Mouse (Mus musculus) MN1 (cell line): Measurements from ENCODE around the gene Mrpl27.
"Not testable (repeated sequence)": the region's sequence is repeated elsewhere in the genome, so short reads cannot be mapped to it uniquely, and the experiment has no call there.

ENCODE experiments used
- DNase-seq: peaks from one replicate; pipeline ENCODE4 v3.0.0-alpha.2; 2016; ENCODE audit warnings: low spot score

The Mrpl27 gene

DNA sequence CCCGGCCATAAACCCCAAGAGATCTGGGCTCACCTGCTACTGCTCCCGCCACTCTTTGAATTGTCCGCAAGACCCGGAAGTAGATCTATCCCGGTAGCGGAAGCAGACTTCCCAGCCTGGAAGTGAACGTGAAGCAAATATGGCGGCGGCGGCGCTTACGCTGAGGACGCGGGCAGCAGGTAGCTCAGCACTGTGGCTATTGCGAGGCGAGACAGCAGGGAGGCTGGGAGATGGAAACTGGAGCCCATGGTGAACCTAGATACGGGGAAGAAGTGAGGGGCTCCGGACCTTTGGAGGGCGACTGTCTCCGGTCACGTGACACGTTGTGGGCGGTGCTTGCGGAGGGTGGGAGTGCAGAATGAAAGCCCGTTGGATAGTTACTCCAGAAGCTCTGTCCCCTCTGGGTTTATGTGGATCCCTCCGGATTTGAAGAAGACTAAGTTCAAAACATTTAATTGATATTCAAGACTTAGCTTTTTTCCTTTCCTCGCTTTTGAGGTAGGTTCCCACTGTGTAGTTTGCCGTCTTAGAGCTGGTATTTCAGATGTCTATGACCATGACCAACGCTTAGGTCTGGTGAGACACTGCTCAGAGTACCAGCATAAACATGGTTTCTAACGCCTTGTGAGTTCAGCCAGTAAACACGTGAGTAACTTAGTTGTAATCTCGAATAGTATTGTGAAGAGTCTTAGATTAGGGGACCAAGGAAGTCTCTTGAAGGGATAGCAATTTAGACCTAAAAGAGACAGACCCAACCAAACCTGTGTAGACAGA lies at the start of gene Mrpl27, which contains the start of gene Eme1:
TSS of gene Mrpl27 (plus strand) at position 105 of the 774 bp plus-strand sequence.
TSS of gene Eme1 (minus strand) at position 302 of the 774 bp plus-strand sequence.
- DNase-seq: peak; percentile 80

DNA sequence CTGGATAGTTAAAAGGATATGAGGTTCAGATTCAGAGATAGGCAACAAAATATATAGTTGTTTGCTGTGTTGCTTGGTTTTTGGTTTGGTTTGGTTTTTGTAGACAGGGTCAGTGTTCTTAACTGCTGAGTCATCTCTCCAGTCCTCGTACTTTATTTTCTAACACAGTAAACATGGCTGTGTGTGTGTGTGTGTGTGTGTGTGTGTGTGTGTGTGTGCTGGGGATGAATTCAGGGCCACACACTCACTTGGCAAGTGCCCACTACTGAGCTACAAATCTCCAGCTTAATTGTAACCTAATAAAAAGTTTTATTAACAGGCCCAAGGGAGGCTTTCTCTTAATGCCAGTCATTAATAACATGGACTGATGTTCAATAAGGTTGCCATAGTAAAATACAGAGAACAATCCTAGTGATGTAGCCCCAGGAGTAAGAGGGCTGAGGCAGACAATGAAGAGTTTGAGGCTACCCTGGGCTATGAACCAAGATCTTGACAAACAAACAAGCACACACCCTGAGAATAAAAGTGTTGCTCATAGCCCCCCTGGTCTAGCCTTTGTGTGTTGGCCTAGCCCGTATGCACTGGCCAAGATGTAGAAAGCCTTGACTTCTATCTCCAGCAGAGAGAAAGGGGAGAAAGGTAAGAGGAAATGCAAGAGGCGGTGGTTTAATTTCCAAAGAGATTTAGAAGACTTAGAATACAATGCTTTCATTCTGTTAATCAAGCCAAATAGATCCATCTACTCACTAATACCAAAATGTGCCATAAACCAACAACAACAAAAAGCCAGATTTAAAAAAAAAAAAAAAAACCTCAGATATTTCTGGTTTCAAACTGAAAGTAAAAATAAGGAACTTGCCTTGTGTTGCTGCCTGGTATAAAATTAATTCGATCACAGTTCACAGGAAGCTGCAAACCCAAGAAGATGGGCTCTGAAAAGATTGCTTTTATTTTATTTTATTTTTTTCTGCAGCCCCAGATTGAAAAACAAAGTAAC lies 42.5 kb upstream of the Mrpl27 start:
- peak; percentile 23 for DNase-seq

DNA sequence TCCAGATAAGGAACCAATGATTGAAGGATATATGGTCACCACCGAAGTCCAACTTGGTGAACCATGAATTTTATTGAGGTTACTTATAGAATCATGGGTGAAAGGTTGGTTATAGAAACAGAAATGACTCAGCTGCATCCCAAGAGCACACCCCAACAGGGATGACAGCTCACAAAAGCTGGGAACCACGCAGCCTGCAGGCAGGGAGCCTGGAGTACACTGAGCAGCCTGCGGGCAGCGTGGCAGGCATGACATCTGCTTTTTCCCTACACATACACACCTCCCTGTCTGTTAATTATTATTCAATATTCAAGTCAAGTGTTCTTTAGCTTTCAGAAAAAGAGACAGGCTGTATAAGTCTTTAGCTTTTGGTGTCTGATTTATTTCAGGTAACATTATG lies 39.0 kb upstream of the Mrpl27 start:
- no peak for DNase-seq

DNA sequence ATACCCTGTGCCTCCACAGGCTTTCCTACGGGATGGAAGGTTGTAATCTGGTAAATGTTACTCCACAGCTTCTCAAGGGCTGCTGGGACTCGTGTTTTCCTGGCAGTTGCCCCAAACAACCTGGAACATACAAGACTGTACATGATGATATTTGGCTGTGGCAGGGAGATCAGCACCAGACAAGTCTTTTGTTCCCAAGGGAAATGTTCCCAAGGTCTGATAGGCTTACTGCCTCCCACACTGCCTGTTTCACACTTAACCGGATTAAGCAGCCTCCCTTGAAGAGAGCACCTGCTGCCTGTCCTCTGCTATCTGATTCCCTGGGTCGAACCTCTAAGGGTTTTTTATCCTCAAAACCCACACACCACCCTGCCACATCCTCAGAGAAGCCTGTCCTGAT lies 38.1 kb upstream of the Mrpl27 start:
- peak; percentile 26 for DNase-seq

DNA sequence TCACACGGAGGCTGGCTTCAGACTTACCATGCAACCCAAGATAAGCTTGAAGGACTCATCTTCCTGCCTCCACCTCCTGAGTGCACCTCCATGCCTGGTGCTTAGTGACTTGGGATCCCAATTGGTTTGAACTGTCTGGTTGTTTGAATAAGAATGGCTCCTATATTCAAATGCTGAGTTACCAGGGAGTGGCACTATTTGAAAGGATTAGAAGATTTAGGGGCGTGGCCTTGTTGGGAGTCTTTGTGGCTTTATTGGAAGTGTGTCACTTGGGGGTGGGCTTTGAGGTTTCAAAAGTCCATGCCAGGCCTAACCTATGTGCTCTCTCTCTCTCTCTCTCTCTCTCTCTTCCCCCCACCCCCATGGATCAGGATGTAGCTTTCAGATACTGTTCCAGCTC lies 35.9 kb upstream of the Mrpl27 start:
- no peak for DNase-seq

DNA sequence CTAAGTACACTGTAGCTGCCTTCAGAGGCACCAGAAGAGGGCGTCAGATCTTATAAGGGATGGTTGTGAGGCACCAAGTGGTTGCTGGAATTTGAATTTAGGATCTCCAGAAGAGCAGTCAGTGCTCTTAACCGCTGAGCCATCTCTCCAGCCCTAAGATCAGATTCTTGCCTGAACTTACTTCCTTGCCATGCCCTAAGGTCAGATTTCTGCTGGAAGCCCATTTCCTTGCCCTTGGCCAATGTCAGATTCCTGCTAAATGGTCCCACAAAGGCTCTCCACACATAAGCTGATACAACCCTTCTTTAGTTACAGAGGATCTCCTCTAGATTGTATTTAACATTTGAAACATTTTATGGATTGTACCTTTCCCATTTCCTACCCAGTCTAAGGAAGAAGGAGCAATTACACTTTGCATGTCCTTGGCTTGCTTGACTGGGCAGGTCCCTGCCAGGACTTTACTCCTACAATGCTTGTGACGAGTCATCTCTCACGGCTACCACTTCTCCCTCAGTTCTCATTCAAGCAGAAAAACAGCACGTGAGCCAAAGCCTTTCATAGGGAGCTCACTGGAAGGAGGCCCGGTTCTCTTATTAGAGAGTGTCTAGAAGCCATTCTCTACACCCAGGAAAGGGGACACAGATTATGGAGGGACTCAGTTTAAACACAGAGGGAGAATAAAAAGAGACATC lies 32.7 kb upstream of the Mrpl27 start:
- DNase-seq: no peak

DNA sequence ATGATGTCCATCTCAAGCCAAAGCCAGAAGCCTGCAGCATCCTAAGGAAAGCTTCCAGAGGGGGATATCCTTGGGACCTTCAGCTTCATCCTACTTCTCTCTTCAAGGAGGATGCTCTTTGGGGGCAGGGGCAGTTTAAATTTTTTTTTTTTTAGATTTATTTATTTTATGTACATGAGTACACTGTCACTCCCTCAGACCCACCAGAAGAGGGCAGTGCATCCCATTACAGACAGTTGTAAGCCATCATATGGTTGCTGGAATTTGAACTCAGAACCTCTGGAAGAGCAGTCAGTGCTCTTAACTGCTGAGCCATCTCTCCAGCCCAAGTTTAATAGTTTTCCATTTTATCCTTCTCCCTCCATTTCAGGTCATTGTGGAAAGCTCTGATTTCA lies 32.1 kb upstream of the Mrpl27 start:
- DNase-seq: no peak

DNA sequence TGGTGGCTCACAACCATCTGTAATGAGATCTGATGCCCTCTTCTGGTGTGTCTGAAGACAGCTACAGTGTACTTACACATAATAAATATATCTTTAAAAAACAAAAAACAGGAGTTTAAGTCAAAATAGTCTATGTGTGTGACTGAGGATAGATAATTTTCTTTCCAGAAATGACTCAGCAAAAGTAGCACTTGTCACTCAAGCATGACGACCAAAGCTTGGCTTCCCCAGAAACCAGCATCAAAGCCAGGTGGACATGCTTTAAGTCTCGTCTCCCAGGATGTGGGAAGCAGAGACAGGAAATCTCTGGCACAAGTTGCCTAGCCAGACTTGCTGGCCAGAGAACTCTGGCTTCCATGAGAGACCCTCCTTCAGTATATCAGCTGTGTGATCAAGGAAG lies 31.4 kb upstream of the Mrpl27 start:
- no peak for DNase-seq

DNA sequence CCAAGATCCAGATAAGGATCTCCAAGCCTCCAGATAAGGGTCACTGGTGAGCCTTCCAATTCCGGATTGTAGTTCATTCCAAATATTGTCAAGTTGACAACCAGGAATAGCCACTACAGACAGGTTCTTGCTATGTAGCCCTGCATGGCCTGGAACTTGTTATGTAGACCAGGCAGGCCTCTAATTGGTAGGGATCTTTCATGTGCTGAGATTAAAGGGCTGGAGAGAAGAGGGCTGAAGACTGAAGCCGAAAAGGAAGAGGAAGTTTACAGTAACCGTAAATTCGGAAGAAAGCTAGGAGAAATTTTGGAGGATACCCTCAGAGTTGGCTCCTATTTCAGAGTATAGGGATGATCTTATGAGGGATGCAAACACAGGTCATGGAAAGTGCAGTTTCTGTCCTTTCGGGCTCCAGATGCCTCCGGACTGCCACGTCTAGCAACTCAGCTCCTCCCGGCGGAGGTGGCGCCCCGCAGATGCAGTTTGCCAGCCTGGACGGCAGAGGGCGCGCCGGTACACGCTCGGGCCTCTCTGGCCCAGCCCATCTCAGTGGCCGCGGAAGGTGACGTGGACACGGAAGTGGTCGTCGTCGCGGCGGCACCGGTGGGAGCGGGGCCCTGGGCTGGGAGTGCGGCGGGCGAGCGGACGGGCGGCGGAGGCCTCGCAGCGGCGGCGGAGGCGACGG lies 24.2 kb upstream of the Mrpl27 start, which contains the start of gene Lrrc59:
TSS of gene Lrrc59 (plus strand) at position 569 of the 685 bp plus-strand sequence.
- DNase-seq: peak; percentile 92

DNA sequence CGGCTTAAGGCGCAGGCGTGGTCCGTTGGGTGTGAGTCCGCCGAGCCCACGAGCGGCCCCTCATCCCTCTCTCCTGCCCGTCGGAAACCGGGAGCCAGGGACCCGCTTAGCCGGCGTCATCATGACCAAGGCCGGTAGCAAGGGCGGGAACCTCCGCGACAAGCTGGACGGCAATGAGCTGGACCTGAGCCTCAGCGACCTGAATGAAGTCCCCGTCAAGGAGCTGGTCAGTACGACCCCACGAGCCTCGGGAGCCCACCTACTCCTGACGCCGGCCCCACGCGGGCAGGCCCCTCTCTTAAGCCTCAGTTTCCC lies 23.7 kb upstream of the Mrpl27 start:
- DNase-seq: no peak

DNA sequence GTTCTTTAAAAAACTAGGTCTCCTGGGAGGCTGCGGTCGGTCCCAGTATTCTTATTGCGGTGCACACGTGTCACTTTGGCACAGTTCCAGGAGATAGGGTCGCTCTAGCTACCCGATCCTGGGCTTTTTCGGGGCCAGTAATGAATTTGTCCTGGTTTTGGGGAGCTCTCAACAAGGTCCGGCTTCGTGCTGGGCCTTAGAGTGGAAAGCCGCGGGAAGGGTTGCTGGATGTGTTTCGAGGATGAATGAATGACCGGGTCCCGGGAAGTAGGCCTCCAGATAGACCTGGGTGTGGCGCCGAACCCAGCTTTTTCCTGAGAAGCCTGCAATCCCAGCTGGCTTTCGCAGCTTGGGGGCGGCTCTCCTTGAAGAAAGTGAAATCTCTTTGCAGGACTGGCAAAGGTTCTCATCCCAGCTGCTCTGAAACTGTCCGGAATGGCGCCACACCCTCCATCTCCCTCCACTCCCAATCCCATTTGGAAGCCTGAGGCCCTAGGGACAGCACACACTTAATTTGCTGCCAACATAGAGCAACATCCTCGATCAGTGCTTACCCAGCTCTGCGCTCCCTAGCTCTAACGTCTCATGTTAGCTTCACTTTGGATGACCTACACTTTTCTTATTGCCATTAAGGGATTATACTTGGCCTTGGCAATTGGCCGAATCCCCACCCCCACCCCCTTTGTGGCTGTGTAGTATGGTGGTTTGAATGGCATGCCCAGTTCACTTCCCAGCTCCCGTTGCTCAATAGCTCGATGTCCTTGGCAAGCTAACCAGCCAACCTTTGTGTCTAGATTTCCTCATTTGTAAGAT lies 23.2 kb upstream of the Mrpl27 start:
- DNase-seq: peak; percentile 62

DNA sequence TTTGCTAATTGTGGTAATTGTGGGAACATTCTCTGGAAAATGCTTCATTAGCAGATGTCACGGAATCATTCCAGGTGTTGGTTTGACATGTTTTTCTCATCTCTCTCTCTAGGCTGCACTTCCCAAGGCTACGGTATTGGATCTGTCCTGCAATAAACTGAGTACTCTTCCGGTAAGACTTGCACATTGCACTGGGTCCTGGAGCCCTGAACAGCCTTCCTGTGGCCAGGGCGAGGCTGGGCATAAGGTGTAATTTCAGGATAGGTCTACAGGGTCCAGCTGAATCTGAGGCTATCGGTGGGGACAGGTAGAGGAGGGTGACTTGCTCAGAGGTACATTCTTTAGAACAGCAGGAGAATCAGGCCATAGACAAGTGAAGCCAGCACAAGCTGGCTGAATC lies 21.6 kb upstream of the Mrpl27 start:
- no peak for DNase-seq

DNA sequence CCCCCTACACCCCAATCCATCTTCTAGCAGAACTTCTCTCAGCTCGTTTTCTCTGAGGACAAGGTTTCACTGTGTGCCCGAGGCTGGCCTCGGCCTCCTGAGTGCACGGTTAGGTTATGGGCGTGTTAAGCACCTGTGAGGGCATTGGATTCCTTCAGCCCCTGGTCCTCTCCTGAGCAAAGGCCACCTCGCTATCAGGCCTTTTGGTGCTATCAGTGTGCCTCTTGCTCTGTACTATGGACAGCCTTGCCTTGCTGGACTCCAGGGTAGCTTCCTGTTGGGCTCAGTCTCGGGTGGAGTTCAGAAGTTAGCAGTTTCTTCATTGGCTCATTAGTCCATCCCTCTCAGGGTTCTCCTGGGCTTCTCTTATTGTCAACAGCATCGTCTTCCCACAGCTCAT lies 20.6 kb upstream of the Mrpl27 start:
- no peak for DNase-seq

DNA sequence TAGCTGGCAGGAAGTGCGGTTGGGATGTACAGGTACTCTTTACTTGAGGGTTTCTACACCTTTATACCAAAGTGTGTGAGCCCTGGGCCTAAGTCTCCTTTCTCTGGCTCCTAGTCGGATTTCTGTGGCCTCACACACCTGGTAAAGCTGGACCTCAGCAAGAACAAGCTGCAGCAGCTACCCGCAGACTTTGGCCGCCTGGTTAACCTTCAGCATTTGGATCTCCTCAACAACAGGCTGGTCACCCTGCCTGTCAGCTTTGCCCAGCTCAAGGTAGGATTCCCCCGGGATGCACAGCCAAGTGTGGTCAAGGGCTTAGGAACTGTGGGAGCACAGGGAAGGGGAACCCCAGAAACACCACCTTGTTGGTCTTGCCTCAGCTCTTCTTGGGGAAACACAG lies 19.1 kb upstream of the Mrpl27 start:
- no peak for DNase-seq

DNA sequence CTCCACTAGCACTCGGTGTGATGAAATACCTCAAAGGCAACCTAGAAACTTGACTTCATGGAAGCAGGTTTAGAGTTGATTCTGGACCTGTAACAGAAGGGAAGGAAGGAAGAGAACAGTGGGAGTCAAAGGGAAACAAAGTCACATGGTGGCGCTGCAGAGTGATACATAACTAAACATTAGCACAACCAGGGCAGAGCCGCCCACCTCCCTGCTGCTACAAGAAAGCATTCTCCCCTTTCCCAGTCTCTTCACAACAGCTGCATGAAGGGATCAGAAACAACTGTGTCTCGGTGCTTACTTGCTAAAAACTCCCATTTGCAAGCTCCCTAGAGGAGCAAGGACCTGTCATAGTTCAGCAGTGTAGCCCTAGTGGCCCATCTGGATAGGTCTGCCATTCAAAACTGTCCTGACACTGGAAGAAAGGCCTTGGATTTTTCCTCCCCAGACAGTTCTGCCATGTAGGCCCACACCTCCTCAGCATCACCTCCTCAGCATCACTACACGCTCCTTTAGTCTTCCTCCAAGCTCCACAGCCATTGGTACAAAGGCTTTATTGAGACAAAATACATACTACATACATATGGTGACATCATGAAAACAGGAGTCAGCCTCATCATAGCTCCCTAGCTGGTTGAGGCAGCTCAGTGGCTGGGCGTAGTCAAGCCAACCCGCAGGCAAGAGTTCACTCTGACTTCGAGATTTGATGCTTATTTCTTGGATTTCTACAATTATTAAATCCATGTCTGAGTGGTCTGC lies 8.9 kb upstream of the Mrpl27 start:
- no peak for DNase-seq

DNA sequence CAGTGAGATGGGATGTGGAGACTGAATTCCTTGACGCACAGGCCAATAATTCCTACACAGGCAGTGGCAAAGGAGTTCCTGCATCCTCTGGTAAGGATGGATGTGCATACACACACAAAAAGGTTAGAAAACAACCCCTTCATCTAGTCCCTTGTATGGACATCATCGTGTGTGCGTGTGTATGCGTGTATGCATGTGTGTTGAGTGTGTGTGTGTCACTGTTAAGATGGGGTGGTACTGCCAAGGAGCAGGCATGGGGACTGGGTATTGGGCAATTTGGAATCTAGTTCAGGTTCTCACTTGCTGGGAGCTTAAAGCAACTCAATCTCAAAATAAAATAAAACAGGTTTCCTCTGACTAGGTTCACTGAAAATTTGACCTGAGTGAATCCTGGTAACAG lies 7.1 kb upstream of the Mrpl27 start:
- DNase-seq: no peak

DNA sequence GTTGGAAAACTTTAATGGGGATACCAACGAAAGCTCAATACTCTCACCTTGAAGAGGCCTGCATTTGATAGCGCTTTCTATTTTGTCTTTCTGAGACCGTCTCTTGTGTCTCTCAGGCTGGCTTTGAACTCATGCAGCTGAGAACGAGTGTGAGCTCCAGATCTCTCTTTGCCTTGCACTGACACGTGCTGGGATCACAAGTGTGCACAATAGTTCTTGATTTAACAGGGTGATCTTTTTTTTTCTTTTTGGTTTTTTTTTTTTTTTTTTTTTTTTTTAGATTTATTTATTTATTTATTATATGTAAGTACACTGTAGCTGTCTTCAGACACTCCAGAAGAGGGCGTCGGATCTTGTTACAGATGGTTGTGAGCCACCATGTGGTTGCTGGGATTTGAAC lies 2.3 kb upstream of the Mrpl27 start:
- not testable (repeated sequence) for DNase-seq

DNA sequence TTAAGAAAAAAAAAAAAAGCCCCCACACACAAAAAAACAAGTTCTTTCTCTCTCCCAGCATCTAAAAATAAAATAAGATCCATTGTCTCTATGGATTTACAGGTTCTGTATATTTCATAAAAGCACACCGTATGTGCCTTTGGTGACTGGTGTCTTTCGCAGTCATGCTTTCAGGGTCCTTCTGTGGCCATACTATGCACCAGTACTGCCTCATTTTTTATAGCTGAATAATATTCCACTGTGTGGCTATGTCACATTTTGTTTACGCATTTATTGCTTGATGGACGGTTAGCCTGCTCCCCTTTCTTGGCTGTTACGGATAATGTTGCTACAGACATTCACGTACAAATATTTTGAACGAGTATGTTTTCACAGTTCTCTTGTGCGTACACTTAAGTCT lies 594 bp upstream of the Mrpl27 start:
- no peak for DNase-seq

DNA sequence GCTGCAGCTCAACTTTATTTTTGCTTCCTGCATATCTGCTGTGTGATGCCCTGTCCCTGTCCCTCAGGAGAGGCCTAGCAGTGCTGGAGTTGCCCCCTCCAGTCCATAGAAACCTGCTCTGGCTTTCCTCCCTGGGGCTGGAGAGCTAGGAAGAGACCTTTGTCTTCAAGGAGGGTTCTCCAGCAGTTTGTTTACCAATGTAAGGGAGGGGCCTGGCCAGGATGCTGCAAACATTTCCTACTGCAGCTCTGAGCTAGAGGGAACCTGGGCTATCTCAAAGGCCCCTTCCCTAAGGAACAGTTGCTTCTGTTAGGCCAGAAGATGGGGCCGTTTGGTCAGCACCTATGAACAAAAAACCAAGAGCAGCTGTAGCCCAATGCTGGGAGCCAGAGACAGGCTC lies 7.8 kb downstream of the Mrpl27 start:
- DNase-seq: no peak

DNA sequence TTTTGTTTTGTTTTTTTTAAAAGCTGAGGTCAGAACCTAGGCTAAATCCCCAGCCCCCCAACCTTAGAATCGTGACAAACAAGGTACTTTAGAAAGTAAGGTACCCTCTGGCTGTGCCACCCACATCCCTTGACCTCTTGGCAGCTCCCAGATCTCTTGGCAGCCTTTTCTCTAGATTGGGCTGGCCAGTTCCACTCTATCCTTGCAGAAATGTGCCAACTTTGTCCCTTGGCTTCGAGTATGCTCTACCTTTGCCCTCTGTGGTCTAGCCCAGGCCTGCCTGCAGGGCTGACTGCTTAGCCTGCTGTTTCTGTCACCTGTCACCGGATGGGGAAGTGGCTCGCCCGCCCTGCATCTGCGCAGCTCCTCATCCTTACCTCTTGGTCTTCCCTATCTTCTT lies 11.7 kb downstream of the Mrpl27 start:
- DNase-seq: no peak
